Mouse (Mus musculus): ENCODE measurements around the gene Ndel1. TPM values are rescaled to one million over a fixed set of nuclear protein-coding genes. Genes with fewer than 3 reads are reported as not detected.

Ndel1 gene
- total and polyA plus RNA-seq, 2 experiments from 2014 or later = 91.7 to 111 TPM

- Histone ChIP-seq H3K27me3 (ENCODE audit: insufficient read depth, low read length) (no peaks in the 10 kb centered on the region), H3K4me3 (ENCODE audit: low read depth, low read length) (no peak overlapping the region), H3K4me1 (ENCODE audit: insufficient read depth) (no peaks in the 10 kb centered on the region), H3K27ac (ENCODE audit: low read depth, low read length) (no peak overlapping the region; the same call in 1 of the 2 replicates), H3K9ac (no peak overlapping the region), H3K9me3 (ENCODE audit: low read length) (no peaks in the 10 kb centered on the region), H3K36me3 (ENCODE audit: insufficient read depth) (peaks cover 95% of the 10 kb centered on the region), H3K4me2 (ENCODE audit: low read depth) (no peak overlapping the region)
- WGBS = 94% methylated on average over 10 of the region's 10 CpGs
- DNase-seq (no peak), ATAC-seq (no peak)
- no peak for TF ChIP-seq CTCF (IDR thresholded peaks at IDR 0.05; ENCODE audit: low read depth)
These were observed 73.4 kb downstream of the Ndel1 start for GRCm38 (mm10) chr11:68798258-68798657.

- Histone ChIP-seq H3K36me3 (ENCODE audit: insufficient read depth) (peaks cover 93% of the 10 kb centered on the region), H3K9me3 (ENCODE audit: low read length) (no peaks in the 10 kb centered on the region), H3K9ac (no peak overlapping the region), H3K4me2 (ENCODE audit: low read depth) (no peak overlapping the region), H3K27ac (ENCODE audit: low read depth, low read length) (no peak overlapping the region), H3K4me1 (ENCODE audit: insufficient read depth) (no peaks in the 10 kb centered on the region), H3K4me3 (ENCODE audit: low read depth, low read length) (no peak overlapping the region), H3K27me3 (ENCODE audit: insufficient read depth, low read length) (no peaks in the 10 kb centered on the region)
- WGBS = 89% methylated on average over 9 of the region's 9 CpGs
- no peak for ATAC-seq
- no peak for DNase-seq
- TF ChIP-seq CTCF (IDR thresholded peaks at IDR 0.05; ENCODE audit: low read depth) = no peak
These were observed 79.9 kb downstream of the Ndel1 start for GRCm38 (mm10) chr11:68791794-68792193.

GRCm38 (mm10) chr11:68790720-68791119 is 80.9 kb downstream of the Ndel1 start:
- Histone ChIP-seq H3K27me3 (ENCODE audit: insufficient read depth, low read length) (no peaks in the 10 kb centered on the region), H3K4me3 (ENCODE audit: low read depth, low read length) (no peak overlapping the region), H3K4me1 (ENCODE audit: insufficient read depth) (no peaks in the 10 kb centered on the region), H3K36me3 (ENCODE audit: insufficient read depth) (peaks cover 97% of the 10 kb centered on the region), H3K27ac (ENCODE audit: low read depth, low read length) (no peak overlapping the region), H3K4me2 (ENCODE audit: low read depth) (no peak overlapping the region), H3K9me3 (ENCODE audit: low read length) (no peaks in the 10 kb centered on the region), H3K9ac (no peak overlapping the region)
- no peak for ATAC-seq
- TF ChIP-seq CTCF (IDR thresholded peaks at IDR 0.05; ENCODE audit: low read depth) = no peak
- 90% methylated on average over 10 of the region's 10 CpGs for WGBS
- no peak for DNase-seq

GRCm38 (mm10) chr11:68787222-68787621 is 84.4 kb downstream of the Ndel1 start:
- no peaks in the 10 kb centered on the region for H3K27me3 ChIP-seq (ENCODE audit: insufficient read depth, low read length)
- H3K4me2 ChIP-seq (ENCODE audit: low read depth) = no peak overlapping the region
- no peak overlapping the region for H3K9ac ChIP-seq
- no peak for TF ChIP-seq CTCF (IDR thresholded peaks at IDR 0.05; ENCODE audit: low read depth)
- H3K4me3 ChIP-seq (ENCODE audit: low read depth, low read length) = no peak overlapping the region
- ATAC-seq (no peak), DNase-seq (no peak)
- H3K36me3 ChIP-seq (ENCODE audit: insufficient read depth) = peaks cover 96% of the 10 kb centered on the region
- no peaks in the 10 kb centered on the region for H3K4me1 ChIP-seq (ENCODE audit: insufficient read depth)
- WGBS = 81% methylated on average over 9 of the region's 9 CpGs
- H3K27ac ChIP-seq (ENCODE audit: low read depth, low read length) = no peak overlapping the region
- H3K9me3 ChIP-seq (ENCODE audit: low read length) = no peaks in the 10 kb centered on the region

- no peak for ATAC-seq
- Histone ChIP-seq H3K4me2 (ENCODE audit: low read depth) (no peak overlapping the region), H3K9ac (no peak overlapping the region), H3K36me3 (ENCODE audit: insufficient read depth) (peaks cover 98% of the 10 kb centered on the region), H3K9me3 (ENCODE audit: low read length) (no peaks in the 10 kb centered on the region), H3K27me3 (ENCODE audit: insufficient read depth, low read length) (no peaks in the 10 kb centered on the region), H3K27ac (ENCODE audit: low read depth, low read length) (no peak overlapping the region), H3K4me3 (ENCODE audit: low read depth, low read length) (no peak overlapping the region), H3K4me1 (ENCODE audit: insufficient read depth) (no peaks in the 10 kb centered on the region)
- 86% methylated on average over 8 of the region's 8 CpGs for WGBS
- no peak for DNase-seq
- no peak for TF ChIP-seq CTCF (IDR thresholded peaks at IDR 0.05; ENCODE audit: low read depth)
These were observed 85.8 kb downstream of the Ndel1 start for GRCm38 (mm10) chr11:68785813-68786212.

GRCm38 (mm10) chr11:68782336-68782735 is 89.3 kb downstream of the Ndel1 start:
- H3K4me1 ChIP-seq (ENCODE audit: insufficient read depth) = no peaks in the 10 kb centered on the region
- H3K36me3 ChIP-seq (ENCODE audit: insufficient read depth) = peaks cover 69% of the 10 kb centered on the region
- no peak overlapping the region for H3K4me2 ChIP-seq (ENCODE audit: low read depth)
- H3K27ac ChIP-seq (ENCODE audit: low read depth, low read length) = no peak overlapping the region
- no peak overlapping the region for H3K9ac ChIP-seq
- ATAC-seq (no peak), DNase-seq (no peak)
- H3K4me3 ChIP-seq (ENCODE audit: low read depth, low read length) = no peak overlapping the region
- H3K9me3 ChIP-seq (ENCODE audit: low read length) = no peaks in the 10 kb centered on the region
- TF ChIP-seq CTCF (IDR thresholded peaks at IDR 0.05; ENCODE audit: low read depth) = no peak
- H3K27me3 ChIP-seq (ENCODE audit: insufficient read depth, low read length) = no peaks in the 10 kb centered on the region
- 89% methylated on average over 9 of the region's 9 CpGs for WGBS

- H3K4me2 ChIP-seq (ENCODE audit: low read depth) = no peak overlapping the region
- 83% methylated on average over 14 of the region's 14 CpGs for WGBS
- H3K27ac ChIP-seq (ENCODE audit: low read depth, low read length) = no peak overlapping the region
- no peak for DNase-seq
- ATAC-seq = no peak
- no peaks in the 10 kb centered on the region for H3K27me3 ChIP-seq (ENCODE audit: insufficient read depth, low read length)
- H3K9ac ChIP-seq = no peak overlapping the region
- H3K36me3 ChIP-seq (ENCODE audit: insufficient read depth) = peaks cover 60% of the 10 kb centered on the region
- H3K4me1 ChIP-seq (ENCODE audit: insufficient read depth) = no peaks in the 10 kb centered on the region
- H3K4me3 ChIP-seq (ENCODE audit: low read depth, low read length) = no peak overlapping the region
- H3K9me3 ChIP-seq (ENCODE audit: low read length) = no peaks in the 10 kb centered on the region
- TF ChIP-seq CTCF (IDR thresholded peaks at IDR 0.05; ENCODE audit: low read depth) = no peak
These were observed 91.1 kb downstream of the Ndel1 start for GRCm38 (mm10) chr11:68780466-68781114.
